Mouse (Mus musculus): ENCODE data around the gene Tomm70a. TPM values are rescaled to one million over a fixed set of nuclear protein-coding genes. Genes with fewer than 3 reads are reported as not detected.

Tomm70a gene
- polyA plus RNA-seq, 1 experiment from 2014 or later: 31.0 TPM

DNA sequence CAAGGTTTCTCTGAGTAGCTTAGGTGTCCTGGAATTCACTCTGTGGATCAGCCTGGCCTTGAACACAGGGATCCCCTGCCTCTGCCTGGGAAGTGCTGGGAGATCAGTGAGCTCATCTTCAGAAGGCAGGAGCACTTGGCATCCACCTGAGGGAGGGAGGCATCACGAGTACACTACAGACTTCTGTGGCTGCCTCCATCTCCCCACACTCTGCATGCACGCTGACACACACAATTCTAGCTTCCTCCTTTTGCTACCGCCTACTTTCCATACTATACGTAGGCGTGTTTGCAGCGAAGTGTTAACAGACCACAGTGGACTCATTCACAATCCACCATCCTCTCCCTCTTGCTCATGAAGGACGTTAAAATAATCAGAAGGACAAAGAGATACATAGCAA lies 54.8 kb downstream of the Tomm70a start:
- H3K27ac ChIP-seq (ENCODE audit: low read length): no peak overlapping the region
- H3K4me2 ChIP-seq (ENCODE audit: low read depth, low read length): no peak overlapping the region
- H3K36me3 ChIP-seq (ENCODE audit: control insufficient read depth, insufficient read depth, low read length): peaks cover 16% of the 10 kb centered on the region
- H3K9me3 ChIP-seq (ENCODE audit: control insufficient read depth, low read length): no peaks in the 10 kb centered on the region
- ATAC-seq (ENCODE audit: low read depth): no peak
- H3K4me3 ChIP-seq (ENCODE audit: low read length): no peak overlapping the region
- no peaks in the 10 kb centered on the region for H3K27me3 ChIP-seq (ENCODE audit: control insufficient read depth, insufficient read depth, low read depth, low read length)
- no peaks in the 10 kb centered on the region for H3K4me1 ChIP-seq (replicated peaks; ENCODE audit: control insufficient read depth, insufficient read depth, low read length)
- H3K9ac ChIP-seq (ENCODE audit: low read length): no peak overlapping the region
- 88% methylated on average over 7 of the region's 7 CpGs for WGBS

DNA sequence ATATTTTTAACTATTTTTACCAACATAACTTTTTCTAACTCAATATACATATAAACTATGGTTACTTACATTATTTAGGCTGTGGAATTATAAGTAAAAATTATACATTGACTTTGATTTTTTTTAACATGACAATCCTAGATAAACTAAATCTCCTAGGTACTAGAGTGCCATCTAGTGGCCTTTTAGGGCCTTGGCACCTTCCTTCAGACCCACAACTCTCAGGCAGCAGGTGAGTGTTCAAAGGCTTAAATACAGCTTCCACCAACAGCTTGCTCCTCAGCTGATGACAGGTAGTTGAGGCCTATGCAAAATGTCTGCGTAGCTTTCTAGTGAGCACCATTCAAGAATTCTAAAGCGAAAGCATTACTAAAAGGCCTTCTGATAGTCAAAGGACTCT lies 55.8 kb downstream of the Tomm70a start:
- H3K4me2 ChIP-seq (ENCODE audit: low read depth, low read length): no peak overlapping the region
- H3K9ac ChIP-seq (ENCODE audit: low read length): no peak overlapping the region
- H3K27me3 ChIP-seq (ENCODE audit: control insufficient read depth, insufficient read depth, low read depth, low read length): no peaks in the 10 kb centered on the region
- no peaks in the 10 kb centered on the region for H3K4me1 ChIP-seq (replicated peaks; ENCODE audit: control insufficient read depth, insufficient read depth, low read length)
- H3K4me3 ChIP-seq (ENCODE audit: low read length): no peak overlapping the region
- ATAC-seq (ENCODE audit: low read depth): no peak
- no peaks in the 10 kb centered on the region for H3K9me3 ChIP-seq (ENCODE audit: control insufficient read depth, low read length)
- no peak overlapping the region for H3K27ac ChIP-seq (ENCODE audit: low read length)
- 60% methylated on average over 2 of the region's 2 CpGs for whole genome bisulfite sequencing
- H3K36me3 ChIP-seq (ENCODE audit: control insufficient read depth, insufficient read depth, low read length): peaks cover 19% of the 10 kb centered on the region

DNA sequence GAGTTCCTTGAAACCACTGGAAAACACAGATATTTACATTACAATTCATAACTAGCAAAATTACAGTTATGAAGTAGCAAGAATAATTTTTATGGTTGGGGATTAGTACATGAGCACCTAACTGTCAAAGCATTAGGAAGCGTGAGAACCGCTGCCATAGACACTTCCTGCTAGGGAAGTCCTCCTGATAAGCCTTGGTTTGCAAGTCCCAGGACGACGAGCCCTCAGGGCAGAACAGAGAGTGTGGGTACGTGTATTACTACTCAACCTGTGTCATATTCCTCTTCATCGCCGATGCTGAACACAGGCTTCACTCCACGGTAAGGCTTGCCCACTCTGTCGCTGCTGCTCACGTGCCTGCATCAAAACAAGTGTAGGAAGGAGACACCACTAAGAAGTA lies 56.2 kb downstream of the Tomm70a start:
- ATAC-seq (ENCODE audit: low read depth): no peak
- Histone ChIP-seq H3K27ac (ENCODE audit: low read length) (no peak overlapping the region), H3K4me3 (ENCODE audit: low read length) (no peak overlapping the region), H3K4me1 (replicated peaks; ENCODE audit: control insufficient read depth, insufficient read depth, low read length) (no peaks in the 10 kb centered on the region), H3K4me2 (ENCODE audit: low read depth, low read length) (no peak overlapping the region), H3K27me3 (ENCODE audit: control insufficient read depth, insufficient read depth, low read depth, low read length) (no peaks in the 10 kb centered on the region), H3K9me3 (ENCODE audit: control insufficient read depth, low read length) (no peaks in the 10 kb centered on the region), H3K36me3 (ENCODE audit: control insufficient read depth, insufficient read depth, low read length) (peaks cover 21% of the 10 kb centered on the region), H3K9ac (ENCODE audit: low read length) (no peak overlapping the region)
- WGBS: 90% methylated on average over 10 of the region's 10 CpGs

DNA sequence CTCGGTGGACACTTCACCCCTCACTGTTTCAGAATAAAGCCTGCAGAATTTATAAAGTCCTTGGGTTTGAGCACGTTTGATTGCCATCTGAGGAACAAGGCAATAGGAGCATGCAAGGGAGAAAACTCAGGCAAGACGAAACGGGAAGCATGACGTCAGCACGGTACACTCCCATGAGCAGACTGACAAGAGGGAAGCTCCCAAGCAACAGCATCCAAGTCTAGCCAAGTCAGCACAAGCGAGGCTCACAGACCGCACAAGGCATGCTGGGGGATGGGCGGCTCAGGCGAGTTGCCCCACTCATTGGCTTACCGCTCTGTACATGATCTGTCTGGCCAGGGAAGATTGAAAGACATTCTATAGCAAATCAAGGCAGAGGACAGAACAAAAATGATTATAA lies 59.7 kb downstream of the Tomm70a start:
- WGBS: 79% methylated on average over 11 of the region's 11 CpGs
- no peak overlapping the region for H3K27ac ChIP-seq (ENCODE audit: low read length)
- H3K4me3 ChIP-seq (ENCODE audit: low read length): no peak overlapping the region
- H3K9ac ChIP-seq (ENCODE audit: low read length): no peak overlapping the region
- H3K36me3 ChIP-seq (ENCODE audit: control insufficient read depth, insufficient read depth, low read length): peaks cover 32% of the 10 kb centered on the region
- H3K4me2 ChIP-seq (ENCODE audit: low read depth, low read length): no peak overlapping the region
- no peaks in the 10 kb centered on the region for H3K27me3 ChIP-seq (ENCODE audit: control insufficient read depth, insufficient read depth, low read depth, low read length)
- no peak for ATAC-seq (ENCODE audit: low read depth)
- no peaks in the 10 kb centered on the region for H3K4me1 ChIP-seq (replicated peaks; ENCODE audit: control insufficient read depth, insufficient read depth, low read length)
- H3K9me3 ChIP-seq (ENCODE audit: control insufficient read depth, low read length): no peaks in the 10 kb centered on the region

DNA sequence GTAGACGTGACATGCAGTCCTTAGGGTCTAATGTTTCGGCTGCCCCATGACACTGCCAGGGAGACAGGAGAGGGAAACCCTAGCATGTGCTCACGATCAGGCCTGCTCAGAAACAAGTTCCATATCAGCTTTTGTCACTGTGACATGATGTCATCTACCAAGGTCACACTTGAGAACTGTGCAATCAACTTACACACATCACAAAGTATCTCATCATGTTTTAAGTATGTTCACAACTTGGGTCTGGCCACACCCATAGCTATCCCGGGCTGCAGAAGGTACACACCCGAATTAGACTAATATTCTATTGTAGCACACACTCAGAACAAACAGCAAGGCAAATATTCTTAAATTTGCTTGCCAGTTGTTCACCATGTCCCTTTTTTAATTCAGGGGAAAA lies 60.5 kb downstream of the Tomm70a start:
- no peak for ATAC-seq (ENCODE audit: low read depth)
- H3K4me1 ChIP-seq (replicated peaks; ENCODE audit: control insufficient read depth, insufficient read depth, low read length): no peaks in the 10 kb centered on the region
- no peak overlapping the region for H3K27ac ChIP-seq (ENCODE audit: low read length)
- no peak overlapping the region for H3K9ac ChIP-seq (ENCODE audit: low read length)
- 78% methylated on average over 5 of the region's 5 CpGs for WGBS
- H3K27me3 ChIP-seq (ENCODE audit: control insufficient read depth, insufficient read depth, low read depth, low read length): no peaks in the 10 kb centered on the region
- H3K4me2 ChIP-seq (ENCODE audit: low read depth, low read length): no peak overlapping the region
- no peaks in the 10 kb centered on the region for H3K9me3 ChIP-seq (ENCODE audit: control insufficient read depth, low read length)
- H3K36me3 ChIP-seq (ENCODE audit: control insufficient read depth, insufficient read depth, low read length): peaks cover 32% of the 10 kb centered on the region
- no peak overlapping the region for H3K4me3 ChIP-seq (ENCODE audit: low read length)

DNA sequence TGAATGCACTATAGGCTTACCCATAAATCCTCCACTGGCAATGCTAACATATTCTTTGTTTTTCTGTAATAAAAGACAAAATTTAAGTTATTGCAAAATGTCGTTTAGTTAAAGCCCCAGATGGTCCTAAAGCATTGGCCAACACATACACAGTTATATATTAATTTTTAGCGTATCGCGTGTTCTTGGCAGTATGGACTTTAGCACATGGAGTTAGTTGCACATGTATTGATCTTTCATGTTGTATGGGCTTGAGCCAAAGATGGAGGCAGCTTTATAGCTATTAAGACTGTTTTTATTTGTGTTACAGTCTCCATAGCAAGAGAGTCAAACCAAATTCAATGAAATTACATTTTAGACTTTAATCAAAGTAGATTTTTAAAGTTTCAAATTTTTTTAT lies 65.1 kb downstream of the Tomm70a start:
- peaks cover 31% of the 10 kb centered on the region for H3K36me3 ChIP-seq (ENCODE audit: control insufficient read depth, insufficient read depth, low read length)
- H3K9me3 ChIP-seq (ENCODE audit: control insufficient read depth, low read length): no peaks in the 10 kb centered on the region
- H3K4me2 ChIP-seq (ENCODE audit: low read depth, low read length): no peak overlapping the region
- H3K4me1 ChIP-seq (replicated peaks; ENCODE audit: control insufficient read depth, insufficient read depth, low read length): no peaks in the 10 kb centered on the region
- H3K9ac ChIP-seq (ENCODE audit: low read length): no peak overlapping the region
- no peaks in the 10 kb centered on the region for H3K27me3 ChIP-seq (ENCODE audit: control insufficient read depth, insufficient read depth, low read depth, low read length)
- 96% methylated on average over 4 of the region's 4 CpGs for WGBS
- no peak for ATAC-seq (ENCODE audit: low read depth)
- H3K4me3 ChIP-seq (ENCODE audit: low read length): no peak overlapping the region
- H3K27ac ChIP-seq (ENCODE audit: low read length): no peak overlapping the region

- Histone ChIP-seq H3K9me3 (ENCODE audit: control insufficient read depth, low read length) (no peaks in the 10 kb centered on the region), H3K4me3 (ENCODE audit: low read length) (no peak overlapping the region), H3K9ac (ENCODE audit: low read length) (no peak overlapping the region), H3K4me2 (ENCODE audit: low read depth, low read length) (no peak overlapping the region), H3K4me1 (replicated peaks; ENCODE audit: control insufficient read depth, insufficient read depth, low read length) (no peaks in the 10 kb centered on the region), H3K27ac (ENCODE audit: low read length) (no peak overlapping the region), H3K36me3 (ENCODE audit: control insufficient read depth, insufficient read depth, low read length) (peaks cover 17% of the 10 kb centered on the region), H3K27me3 (ENCODE audit: control insufficient read depth, insufficient read depth, low read depth, low read length) (no peaks in the 10 kb centered on the region)
- WGBS: 78% methylated on average over 2 of the region's 2 CpGs
- no peak for ATAC-seq (ENCODE audit: low read depth)
These were observed 68.0 kb downstream of the Tomm70a start for GRCm38 (mm10) chr16:57189493-57189892.

DNA sequence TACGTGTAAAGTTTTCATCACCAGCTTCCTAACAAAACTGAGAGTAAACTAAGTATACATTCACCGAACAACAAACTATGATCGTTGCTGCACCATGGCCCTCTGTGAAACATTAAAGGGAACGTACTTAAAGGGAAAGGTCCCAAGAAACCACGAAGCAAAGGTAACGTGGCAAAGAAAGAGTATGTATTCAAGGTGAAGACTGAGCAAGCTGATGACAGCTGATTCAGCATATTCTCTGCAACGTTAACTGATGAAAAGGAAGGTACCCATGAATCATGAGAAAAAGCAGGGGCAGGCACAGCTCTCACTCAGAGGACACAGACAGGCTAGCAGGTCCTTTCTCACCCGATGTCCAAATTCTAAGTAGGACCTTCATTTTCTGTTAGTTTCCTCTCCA lies 68.9 kb downstream of the Tomm70a start:
- H3K9me3 ChIP-seq (ENCODE audit: control insufficient read depth, low read length): no peaks in the 10 kb centered on the region
- no peak for ATAC-seq (ENCODE audit: low read depth)
- H3K4me2 ChIP-seq (ENCODE audit: low read depth, low read length): no peak overlapping the region
- H3K9ac ChIP-seq (ENCODE audit: low read length): no peak overlapping the region
- H3K4me3 ChIP-seq (ENCODE audit: low read length): no peak overlapping the region
- no peaks in the 10 kb centered on the region for H3K4me1 ChIP-seq (replicated peaks; ENCODE audit: control insufficient read depth, insufficient read depth, low read length)
- no peak overlapping the region for H3K27ac ChIP-seq (ENCODE audit: low read length)
- H3K27me3 ChIP-seq (ENCODE audit: control insufficient read depth, insufficient read depth, low read depth, low read length): no peaks in the 10 kb centered on the region
- 83% methylated on average over 8 of the region's 8 CpGs for WGBS
- H3K36me3 ChIP-seq (ENCODE audit: control insufficient read depth, insufficient read depth, low read length): peaks cover 17% of the 10 kb centered on the region

GRCm38 (mm10) chr16:57191214-57191613 lies 69.7 kb downstream of the Tomm70a start:
- Histone ChIP-seq H3K9ac (ENCODE audit: low read length) (no peak overlapping the region), H3K4me3 (ENCODE audit: low read length) (no peak overlapping the region), H3K4me1 (replicated peaks; ENCODE audit: control insufficient read depth, insufficient read depth, low read length) (no peaks in the 10 kb centered on the region), H3K27ac (ENCODE audit: low read length) (no peak overlapping the region), H3K9me3 (ENCODE audit: control insufficient read depth, low read length) (no peaks in the 10 kb centered on the region), H3K36me3 (ENCODE audit: control insufficient read depth, insufficient read depth, low read length) (peaks cover 15% of the 10 kb centered on the region), H3K4me2 (ENCODE audit: low read depth, low read length) (no peak overlapping the region), H3K27me3 (ENCODE audit: control insufficient read depth, insufficient read depth, low read depth, low read length) (no peaks in the 10 kb centered on the region)
- 91% methylated on average over 14 of the region's 14 CpGs for WGBS
- ATAC-seq (ENCODE audit: low read depth): no peak

- WGBS: 91% methylated on average over 5 of the region's 5 CpGs
- H3K9me3 ChIP-seq (ENCODE audit: control insufficient read depth, low read length): no peaks in the 10 kb centered on the region
- H3K4me3 ChIP-seq (ENCODE audit: low read length): no peak overlapping the region
- no peak overlapping the region for H3K9ac ChIP-seq (ENCODE audit: low read length)
- no peak overlapping the region for H3K4me2 ChIP-seq (ENCODE audit: low read depth, low read length)
- H3K36me3 ChIP-seq (ENCODE audit: control insufficient read depth, insufficient read depth, low read length): peaks cover 13% of the 10 kb centered on the region
- no peak overlapping the region for H3K27ac ChIP-seq (ENCODE audit: low read length)
- no peaks in the 10 kb centered on the region for H3K4me1 ChIP-seq (replicated peaks; ENCODE audit: control insufficient read depth, insufficient read depth, low read length)
- no peaks in the 10 kb centered on the region for H3K27me3 ChIP-seq (ENCODE audit: control insufficient read depth, insufficient read depth, low read depth, low read length)
- ATAC-seq (ENCODE audit: low read depth): no peak
These were observed 75.1 kb downstream of the Tomm70a start for GRCm38 (mm10) chr16:57196590-57196989.

Measured in lung, embryonic 16.5 days (tissue).